Mouse (Mus musculus): ENCODE measurements around the gene Bloc1s6. TPM values are rescaled to one million over a fixed set of nuclear protein-coding genes. Genes with fewer than 3 reads are reported as not detected.

Gene Bloc1s6
- polyA plus RNA-seq, 2 experiments, result 38.5 to 40.6 TPM

- Histone ChIP-seq H3K4me2 (replicated peaks; ENCODE audit: low read depth, low read length, severe bottlenecking) (no peak overlapping the region), H3K27ac (replicated peaks; ENCODE audit: low read depth, low read length) (no peak overlapping the region), H3K9me3 (ENCODE audit: control insufficient read depth, low read length) (no peaks in the 10 kb centered on the region), H3K4me3 (replicated peaks; ENCODE audit: low read length) (no peak overlapping the region), H3K9ac (ENCODE audit: low read depth, low read length, severe bottlenecking) (no peak overlapping the region), H3K4me1 (ENCODE audit: control insufficient read depth, insufficient read depth, low read length) (peaks cover 9% of the 10 kb centered on the region), H3K36me3 (ENCODE audit: control insufficient read depth, insufficient read depth, low read length) (no peaks in the 10 kb centered on the region), H3K27me3 (ENCODE audit: control insufficient read depth, insufficient read depth, low read length) (no peaks in the 10 kb centered on the region)
- TF ChIP-seq POLR2A (IDR thresholded peaks at IDR 0.05; ENCODE audit: borderline replicate concordance, extremely low read depth, insufficient read depth, insufficient read length), result no peak
- whole genome bisulfite sequencing, result 76% methylated on average over 2 of the region's 2 CpGs
- ATAC-seq (ENCODE audit: low FRiP score, low read depth) (no peak), DNase-seq (ENCODE audit: low spot score) (no peak)
Measured at GRCm38 (mm10) chr2:122704572-122704971, 33.7 kb upstream of the Bloc1s6 start.

DNA sequence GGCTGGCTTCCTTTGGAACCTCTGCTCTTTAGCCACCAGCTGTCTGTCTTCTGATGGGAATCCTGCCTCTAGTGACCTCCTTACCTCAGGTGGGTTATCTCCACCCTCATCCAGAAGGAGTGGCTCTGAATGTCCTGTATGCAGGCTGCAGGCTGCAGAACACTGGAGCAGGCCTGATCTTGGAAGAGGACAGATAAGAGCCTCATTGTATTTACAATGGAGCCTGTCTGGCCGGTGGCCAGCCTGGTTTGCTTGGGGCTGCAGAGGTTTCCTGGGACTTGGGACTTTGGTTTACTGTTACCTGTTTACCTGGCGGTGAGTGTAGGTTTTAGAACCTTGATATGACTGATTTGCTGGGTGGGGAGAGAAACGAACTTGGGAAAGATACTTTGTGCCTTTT, 30.2 kb upstream of the Bloc1s6 start:
- DNase-seq (ENCODE audit: low spot score) (no peak), ATAC-seq (ENCODE audit: low FRiP score, low read depth) (no peak)
- Histone ChIP-seq H3K27ac (replicated peaks; ENCODE audit: low read depth, low read length) (no peak overlapping the region), H3K36me3 (ENCODE audit: control insufficient read depth, insufficient read depth, low read length) (no peaks in the 10 kb centered on the region), H3K27me3 (ENCODE audit: control insufficient read depth, insufficient read depth, low read length) (no peaks in the 10 kb centered on the region), H3K4me1 (ENCODE audit: control insufficient read depth, insufficient read depth, low read length) (no peaks in the 10 kb centered on the region), H3K9ac (ENCODE audit: low read depth, low read length, severe bottlenecking) (no peak overlapping the region), H3K4me3 (replicated peaks; ENCODE audit: low read length) (no peak overlapping the region), H3K9me3 (ENCODE audit: control insufficient read depth, low read length) (no peaks in the 10 kb centered on the region), H3K4me2 (replicated peaks; ENCODE audit: low read depth, low read length, severe bottlenecking) (no peak overlapping the region)
- 52% methylated on average over 3 of the region's 3 CpGs for WGBS
- no peak for TF ChIP-seq POLR2A (IDR thresholded peaks at IDR 0.05; ENCODE audit: borderline replicate concordance, extremely low read depth, insufficient read depth, insufficient read length)

GRCm38 (mm10) chr2:122709156-122709555, 29.1 kb upstream of the Bloc1s6 start:
- Histone ChIP-seq H3K36me3 (ENCODE audit: control insufficient read depth, insufficient read depth, low read length) (no peaks in the 10 kb centered on the region), H3K27me3 (ENCODE audit: control insufficient read depth, insufficient read depth, low read length) (no peaks in the 10 kb centered on the region), H3K4me2 (replicated peaks; ENCODE audit: low read depth, low read length, severe bottlenecking) (no peak overlapping the region), H3K27ac (replicated peaks; ENCODE audit: low read depth, low read length) (no peak overlapping the region), H3K9ac (ENCODE audit: low read depth, low read length, severe bottlenecking) (no peak overlapping the region), H3K4me1 (ENCODE audit: control insufficient read depth, insufficient read depth, low read length) (no peaks in the 10 kb centered on the region), H3K4me3 (replicated peaks; ENCODE audit: low read length) (no peak overlapping the region), H3K9me3 (ENCODE audit: control insufficient read depth, low read length) (no peaks in the 10 kb centered on the region)
- DNase-seq (ENCODE audit: low spot score) (no peak), ATAC-seq (ENCODE audit: low FRiP score, low read depth) (no peak)
- TF ChIP-seq POLR2A (IDR thresholded peaks at IDR 0.05; ENCODE audit: borderline replicate concordance, extremely low read depth, insufficient read depth, insufficient read length), result no peak
- 85% methylated on average over 1 of the region's 1 CpGs for WGBS

- Histone ChIP-seq H3K9ac (ENCODE audit: low read depth, low read length, severe bottlenecking) (no peak overlapping the region), H3K36me3 (ENCODE audit: control insufficient read depth, insufficient read depth, low read length) (no peaks in the 10 kb centered on the region), H3K4me1 (ENCODE audit: control insufficient read depth, insufficient read depth, low read length) (no peaks in the 10 kb centered on the region), H3K9me3 (ENCODE audit: control insufficient read depth, low read length) (no peaks in the 10 kb centered on the region), H3K4me2 (replicated peaks; ENCODE audit: low read depth, low read length, severe bottlenecking) (no peak overlapping the region), H3K27me3 (ENCODE audit: control insufficient read depth, insufficient read depth, low read length) (no peaks in the 10 kb centered on the region), H3K27ac (replicated peaks; ENCODE audit: low read depth, low read length) (no peak overlapping the region), H3K4me3 (replicated peaks; ENCODE audit: low read length) (no peak overlapping the region)
- 79% methylated on average over 3 of the region's 3 CpGs for WGBS
- TF ChIP-seq POLR2A (IDR thresholded peaks at IDR 0.05; ENCODE audit: borderline replicate concordance, extremely low read depth, insufficient read depth, insufficient read length), result no peak
- no peak for DNase-seq (ENCODE audit: low spot score)
- ATAC-seq (ENCODE audit: low FRiP score, low read depth), result no peak
Measured at GRCm38 (mm10) chr2:122711911-122712310, 26.4 kb upstream of the Bloc1s6 start.

DNA sequence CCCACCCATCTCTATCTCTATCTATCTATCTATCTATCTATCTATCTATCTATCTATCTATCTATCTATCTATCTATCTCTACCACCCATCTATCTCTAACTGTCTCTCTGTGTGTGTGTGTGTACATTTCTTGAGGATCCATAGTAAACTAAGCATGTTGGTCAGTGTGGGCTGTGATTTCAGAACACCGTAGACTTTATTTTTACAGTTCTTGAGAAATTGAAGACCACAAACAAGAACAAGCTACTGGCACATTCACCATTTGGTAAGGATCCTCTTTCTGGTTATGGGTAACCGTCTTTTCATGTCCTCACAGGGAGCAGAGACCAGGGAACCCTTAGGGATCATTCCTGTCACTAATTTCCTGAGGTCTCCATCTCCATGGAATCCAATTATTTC, 25.5 kb upstream of the Bloc1s6 start:
- Histone ChIP-seq H3K27ac (replicated peaks; ENCODE audit: low read depth, low read length) (no peak overlapping the region), H3K9ac (ENCODE audit: low read depth, low read length, severe bottlenecking) (no peak overlapping the region), H3K9me3 (ENCODE audit: control insufficient read depth, low read length) (no peaks in the 10 kb centered on the region), H3K36me3 (ENCODE audit: control insufficient read depth, insufficient read depth, low read length) (no peaks in the 10 kb centered on the region), H3K4me3 (replicated peaks; ENCODE audit: low read length) (no peak overlapping the region), H3K27me3 (ENCODE audit: control insufficient read depth, insufficient read depth, low read length) (no peaks in the 10 kb centered on the region), H3K4me1 (ENCODE audit: control insufficient read depth, insufficient read depth, low read length) (no peaks in the 10 kb centered on the region), H3K4me2 (replicated peaks; ENCODE audit: low read depth, low read length, severe bottlenecking) (no peak overlapping the region)
- TF ChIP-seq POLR2A (IDR thresholded peaks at IDR 0.05; ENCODE audit: borderline replicate concordance, extremely low read depth, insufficient read depth, insufficient read length), result no peak
- ATAC-seq (ENCODE audit: low FRiP score, low read depth) (no peak), DNase-seq (ENCODE audit: low spot score) (no peak)
- WGBS, result 85% methylated on average over 2 of the region's 2 CpGs

- DNase-seq (ENCODE audit: low spot score) (no peak), ATAC-seq (ENCODE audit: low FRiP score, low read depth) (no peak)
- 67% methylated on average over 5 of the region's 5 CpGs for whole genome bisulfite sequencing
- Histone ChIP-seq H3K4me3 (replicated peaks; ENCODE audit: low read length) (no peak overlapping the region), H3K9me3 (ENCODE audit: control insufficient read depth, low read length) (no peaks in the 10 kb centered on the region), H3K4me1 (ENCODE audit: control insufficient read depth, insufficient read depth, low read length) (no peaks in the 10 kb centered on the region), H3K27me3 (ENCODE audit: control insufficient read depth, insufficient read depth, low read length) (no peaks in the 10 kb centered on the region), H3K4me2 (replicated peaks; ENCODE audit: low read depth, low read length, severe bottlenecking) (no peak overlapping the region), H3K36me3 (ENCODE audit: control insufficient read depth, insufficient read depth, low read length) (no peaks in the 10 kb centered on the region), H3K27ac (replicated peaks; ENCODE audit: low read depth, low read length) (no peak overlapping the region), H3K9ac (ENCODE audit: low read depth, low read length, severe bottlenecking) (no peak overlapping the region)
- TF ChIP-seq POLR2A (IDR thresholded peaks at IDR 0.05; ENCODE audit: borderline replicate concordance, extremely low read depth, insufficient read depth, insufficient read length), result no peak
Measured at GRCm38 (mm10) chr2:122715148-122715692, 23.1 kb upstream of the Bloc1s6 start.

Measured in limb, embryonic 14.5 days (tissue).